Mouse (Mus musculus) hindbrain, embryonic 13.5 days (tissue): ENCODE measurements around the gene Cdk5rap3. TPM values are rescaled to one million over a fixed set of nuclear protein-coding genes. Genes with fewer than 3 reads are reported as not detected.

ENCODE experiments used
- ATAC-seq: fragments of 200-750 bp; cut with Nextera tagmentation; 2 replicates; pipeline ENCODE4 v1.8.0; 2017; ENCODE audit warnings: moderate TSS enrichment; ENCODE audit not compliant: low FRiP score
- H3K27ac ChIP-seq: fragments of 300-500 bp; sonication (generic); 2 replicates; pipeline ENCODE4 v1.5.1; 2015; ENCODE audit warnings: inconsistent platforms, mild to moderate bottlenecking, moderate library complexity
- H3K27me3 ChIP-seq: fragments of 300-500 bp; sonication (generic); 2 replicates; pipeline ENCODE4 v1.6.1; 2015; ENCODE audit warnings: mild to moderate bottlenecking, inconsistent platforms
- H3K36me3 ChIP-seq: fragments of 300-500 bp; sonication (generic); 2 replicates; pipeline ENCODE4 v1.6.1; 2015; ENCODE audit warnings: mild to moderate bottlenecking, inconsistent platforms
- H3K4me1 ChIP-seq: fragments of 300-500 bp; sonication (generic); replicated peaks from 2 replicates; pipeline ENCODE4 v1.6.1; 2015; ENCODE audit warnings: inconsistent platforms
- H3K4me2 ChIP-seq: fragments of 300-500 bp; sonication (generic); 2 replicates; pipeline ENCODE4 v1.6.1; 2015; ENCODE audit warnings: inconsistent platforms, mild to moderate bottlenecking, moderate library complexity
- H3K4me3 ChIP-seq: fragments of 300-500 bp; sonication (generic); 2 replicates; pipeline ENCODE4 v1.5.1; 2015; ENCODE audit warnings: mild to moderate bottlenecking, inconsistent platforms
- H3K9ac ChIP-seq: fragments of 300-500 bp; sonication (generic); 2 replicates; pipeline ENCODE4 v1.6.1; 2015; ENCODE audit warnings: mild to moderate bottlenecking, inconsistent platforms
- H3K9me3 ChIP-seq: fragments of 300-500 bp; sonication (generic); 2 replicates; pipeline ENCODE4 v1.6.1; 2016; ENCODE audit warnings: inconsistent platforms
- WGBS: fragments of 180-500 bp; shearing (Covaris S2); methylation state at CpG from one replicate; pipeline ENCODE4 v1.1.7; 2015; 5-methylcytosine and 5-hydroxymethylcytosine counted together
- polyA plus RNA-seq: library from polyadenylated mRNA; unstranded; fragments of >200 nt; fragmentation: Nextera tagmentation; extraction: Ambion mirVana; gene quantifications from 2 replicates; pipeline ENCODE4 v1.2.1, GENCODE M21; 2015

Gene Cdk5rap3
- 92.9 and 100 TPM in 2 replicates for polyA plus RNA-seq

GRCm38 (mm10) chr11:96916044-96916884 is at the start of gene Cdk5rap3:
Gene Cdk5rap3, minus strand, starts transcription at chr11:96916496.
- under 1% methylated on average over 55 of the region's 55 CpGs for WGBS
- ATAC-seq = peak; percentile 98
- peak within 1 kb of the TSS; percentile 82 for H3K9ac ChIP-seq

GRCm38 (mm10) chr11:96963580-96963979 is 47.3 kb upstream of the Cdk5rap3 start:
- H3K9me3 ChIP-seq = no peaks in the 10 kb centered on the region
- no peaks in the 10 kb centered on the region for H3K27me3 ChIP-seq
- H3K4me2 ChIP-seq = no peak overlapping the region
- ATAC-seq = peak; percentile 74
- H3K36me3 ChIP-seq = peaks cover 42% of the 10 kb centered on the region
- WGBS = 19% methylated on average over 8 of the region's 8 CpGs
- no peak overlapping the region for H3K9ac ChIP-seq
- H3K4me1 ChIP-seq = peaks cover 8% of the 10 kb centered on the region; the same call in 1 of the 2 replicates
- H3K4me3 ChIP-seq = no peak overlapping the region
- no peak overlapping the region; the same call in 1 of the 2 replicates for H3K27ac ChIP-seq

More at GRCm38 (mm10) chr11:96916044-96916884, at the start of gene Cdk5rap3:
- peak within 1 kb of the TSS; percentile 73 for H3K4me3 ChIP-seq
- peak within 1 kb of the TSS; percentile 84 for H3K27ac ChIP-seq
- H3K36me3 ChIP-seq = peaks cover 18% of the 10 kb centered on the region
- H3K9me3 ChIP-seq = no peaks in the 10 kb centered on the region
- H3K27me3 ChIP-seq = no peaks in the 10 kb centered on the region
- H3K4me2 ChIP-seq = peak within 1 kb of the TSS; percentile 82
- H3K4me1 ChIP-seq = peaks cover 13% of the 10 kb centered on the region

- H3K27ac ChIP-seq = no peak overlapping the region
- peak overlapping the region; percentile 8; the same call in 1 of the 2 replicates for H3K9ac ChIP-seq
- H3K4me1 ChIP-seq = no peaks in the 10 kb centered on the region
- peaks cover 94% of the 10 kb centered on the region for H3K36me3 ChIP-seq
- ATAC-seq = no peak
- H3K4me2 ChIP-seq = no peak overlapping the region
- no peak overlapping the region for H3K4me3 ChIP-seq
- H3K27me3 ChIP-seq = no peaks in the 10 kb centered on the region
- WGBS = 95% methylated on average over 10 of the region's 10 CpGs
- H3K9me3 ChIP-seq = no peaks in the 10 kb centered on the region
These were observed 40.9 kb upstream of the Cdk5rap3 start for GRCm38 (mm10) chr11:96957061-96957805.

GRCm38 (mm10) chr11:96956009-96956724 is 39.9 kb upstream of the Cdk5rap3 start:
- Histone ChIP-seq H3K4me2 (no peak overlapping the region), H3K27me3 (no peaks in the 10 kb centered on the region), H3K27ac (no peak overlapping the region), H3K9me3 (no peaks in the 10 kb centered on the region), H3K4me3 (no peak overlapping the region), H3K36me3 (peaks cover 94% of the 10 kb centered on the region), H3K4me1 (no peaks in the 10 kb centered on the region), H3K9ac (no peak overlapping the region)
- no peak for ATAC-seq
- 66% methylated on average over 20 of the region's 20 CpGs for WGBS

- ATAC-seq = no peak
- Histone ChIP-seq H3K27ac (no peak overlapping the region), H3K4me1 (no peaks in the 10 kb centered on the region), H3K9ac (no peak overlapping the region), H3K27me3 (no peaks in the 10 kb centered on the region), H3K36me3 (peaks cover 94% of the 10 kb centered on the region), H3K9me3 (no peaks in the 10 kb centered on the region), H3K4me2 (no peak overlapping the region), H3K4me3 (no peak overlapping the region)
- WGBS = 94% methylated on average over 4 of the region's 4 CpGs
These were observed 38.8 kb upstream of the Cdk5rap3 start for GRCm38 (mm10) chr11:96955094-96955493.

GRCm38 (mm10) chr11:96952896-96953295 is 36.6 kb upstream of the Cdk5rap3 start:
- Histone ChIP-seq H3K27me3 (no peaks in the 10 kb centered on the region), H3K4me1 (no peaks in the 10 kb centered on the region), H3K27ac (no peak overlapping the region), H3K9ac (0 out of 2 replicates have a peak overlapping the region, but pooled peaks have one; percentile 35), H3K9me3 (no peaks in the 10 kb centered on the region), H3K4me2 (no peak overlapping the region), H3K4me3 (no peak overlapping the region), H3K36me3 (peaks cover 93% of the 10 kb centered on the region)
- WGBS = 78% methylated on average over 6 of the region's 6 CpGs
- ATAC-seq = no peak

- Histone ChIP-seq H3K4me1 (no peaks in the 10 kb centered on the region), H3K36me3 (peaks cover 88% of the 10 kb centered on the region), H3K27ac (no peak overlapping the region), H3K9ac (no peak overlapping the region), H3K4me3 (no peak overlapping the region), H3K9me3 (no peaks in the 10 kb centered on the region), H3K4me2 (no peak overlapping the region), H3K27me3 (no peaks in the 10 kb centered on the region)
- WGBS = 89% methylated on average over 10 of the region's 10 CpGs
- no peak for ATAC-seq
These were observed 36.1 kb upstream of the Cdk5rap3 start for GRCm38 (mm10) chr11:96952426-96952825.

GRCm38 (mm10) chr11:96950767-96951166 is 34.5 kb upstream of the Cdk5rap3 start:
- no peaks in the 10 kb centered on the region for H3K27me3 ChIP-seq
- H3K4me1 ChIP-seq = peaks cover 7% of the 10 kb centered on the region; the same call in 1 of the 2 replicates
- no peak overlapping the region for H3K4me3 ChIP-seq
- 98% methylated on average over 3 of the region's 3 CpGs for WGBS
- H3K9me3 ChIP-seq = no peaks in the 10 kb centered on the region
- H3K4me2 ChIP-seq = no peak overlapping the region
- H3K36me3 ChIP-seq = peaks cover 71% of the 10 kb centered on the region
- no peak overlapping the region for H3K9ac ChIP-seq
- no peak for ATAC-seq
- H3K27ac ChIP-seq = no peak overlapping the region

- WGBS = 95% methylated on average over 4 of the region's 4 CpGs
- no peak for ATAC-seq
- Histone ChIP-seq H3K4me3 (no peak overlapping the region), H3K9ac (no peak overlapping the region), H3K36me3 (peaks cover 44% of the 10 kb centered on the region), H3K4me2 (no peak overlapping the region), H3K27ac (no peak overlapping the region), H3K4me1 (peaks cover 26% of the 10 kb centered on the region), H3K27me3 (peaks cover 4% of the 10 kb centered on the region; the same call in 1 of the 2 replicates), H3K9me3 (no peaks in the 10 kb centered on the region)
These were observed 31.6 kb upstream of the Cdk5rap3 start for GRCm38 (mm10) chr11:96947849-96948248.

GRCm38 (mm10) chr11:96946498-96946897 is 30.2 kb upstream of the Cdk5rap3 start:
- H3K4me1 ChIP-seq = peaks cover 26% of the 10 kb centered on the region
- H3K4me3 ChIP-seq = no peak overlapping the region
- WGBS = 70% methylated on average over 9 of the region's 9 CpGs
- ATAC-seq = no peak
- no peak overlapping the region for H3K27ac ChIP-seq
- H3K4me2 ChIP-seq = no peak overlapping the region
- H3K9me3 ChIP-seq = no peaks in the 10 kb centered on the region
- peaks cover 31% of the 10 kb centered on the region for H3K36me3 ChIP-seq
- no peak overlapping the region for H3K9ac ChIP-seq
- peaks cover 9% of the 10 kb centered on the region for H3K27me3 ChIP-seq

GRCm38 (mm10) chr11:96944844-96945580 is 28.7 kb upstream of the Cdk5rap3 start:
- peaks cover 16% of the 10 kb centered on the region for H3K36me3 ChIP-seq
- H3K27me3 ChIP-seq = peaks cover 9% of the 10 kb centered on the region
- H3K9me3 ChIP-seq = no peaks in the 10 kb centered on the region
- no peak overlapping the region for H3K27ac ChIP-seq
- peak overlapping the region; percentile 92 for H3K4me2 ChIP-seq
- no peak for ATAC-seq
- 91% methylated on average over 14 of the region's 14 CpGs for WGBS
- peak overlapping the region; percentile 60 for H3K4me3 ChIP-seq
- peak overlapping the region; percentile 71 for H3K9ac ChIP-seq
- H3K4me1 ChIP-seq = peaks cover 26% of the 10 kb centered on the region
